Mouse (Mus musculus): ENCODE measurements around the gene Fau.

DNA sequence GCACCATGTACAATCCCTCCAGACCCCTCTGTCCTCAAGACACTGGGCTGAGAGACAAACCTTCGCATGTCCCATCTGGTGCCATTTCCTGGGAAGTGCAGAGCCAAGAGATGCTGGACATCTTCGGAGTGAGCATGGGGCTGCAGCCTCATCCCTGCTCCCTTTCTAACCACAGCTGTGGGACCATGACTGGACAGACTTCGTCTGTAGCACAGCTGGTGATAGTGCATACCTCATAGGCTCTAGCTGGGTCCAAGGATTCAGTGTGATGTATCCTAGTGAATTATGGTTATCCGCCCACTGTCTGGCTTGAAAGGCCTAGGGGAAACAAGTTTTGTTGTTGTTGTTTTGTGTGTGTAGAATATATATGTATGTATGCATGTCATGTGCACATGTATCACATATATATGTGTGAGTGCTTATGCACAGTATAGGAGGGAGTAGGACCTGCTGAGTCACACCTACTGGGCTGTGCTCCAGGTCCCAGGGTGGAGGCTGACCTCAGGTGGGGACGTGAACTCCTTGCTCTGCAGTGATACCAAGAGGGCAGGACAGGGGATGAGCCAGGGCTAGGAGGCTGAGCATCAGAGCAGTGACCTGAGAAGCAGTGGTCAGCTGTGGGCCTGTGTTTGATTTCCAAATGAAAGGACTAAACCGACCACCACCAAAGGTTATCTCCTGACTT lies 44.7 kb downstream of the Fau start:
- no peak for TF ChIP-seq CTCF (conservative IDR thresholded peaks at IDR 0.05; ENCODE audit: insufficient read depth, insufficient read length, low read depth, low read length)
- TF ChIP-seq POLR2A (IDR thresholded peaks at IDR 0.05; ENCODE audit: low read depth, low read length): no peak

All from kidney, adult 2 months (tissue).